Mouse (Mus musculus) MEL (cell line): ENCODE results near the gene Grin2b.

Source experiments
- BHLHE40 ChIP-seq: IDR thresholded peaks from 2 replicates; pipeline ENCODE4 v1.6.1; 2012; ENCODE audit warnings: low read depth, mild to moderate bottlenecking, inconsistent platforms, low read length, improper control_type of control experiment, borderline replicate concordance
- CTCF ChIP-seq, 3 experiments: IDR thresholded peaks in 2 of 3; conservative IDR thresholded peaks in 1 of 3; 2 replicates each; pipeline ENCODE4 v1.5.1; 2011 to 2012; ENCODE audit warnings: low read length in 3 of 3, low read depth in 2 of 3, mild to moderate bottlenecking in 2 of 3, improper control_type of control experiment in 1 of 3, inconsistent platforms in 1 of 3, mixed read lengths in 1 of 3, moderate library complexity in 1 of 3; ENCODE audit not compliant: control insufficient read depth in 1 of 3, insufficient read depth in 1 of 3, poor library complexity in 1 of 3, severe bottlenecking in 1 of 3
- E2F4 ChIP-seq: IDR thresholded peaks from 2 replicates; pipeline ENCODE4 v1.6.1; 2011; ENCODE audit warnings: low read depth, low read length, improper control_type of control experiment, borderline replicate concordance
- EP300 ChIP-seq, 2 experiments: IDR thresholded peaks; 2 replicates each; pipeline ENCODE4 v1.6.1; 2011; ENCODE audit warnings: improper control_type of control experiment in 2 of 2, low read length in 2 of 2, low read depth in 1 of 2, mild to moderate bottlenecking in 1 of 2
- GATA1 ChIP-seq: IDR thresholded peaks from 2 replicates; pipeline ENCODE4 v1.6.1; 2011; ENCODE audit warnings: low read depth, low read length, improper control_type of control experiment
- HCFC1 ChIP-seq: IDR thresholded peaks from 2 replicates; pipeline ENCODE4 v1.6.1; 2012; ENCODE audit warnings: low read depth, mild to moderate bottlenecking, inconsistent platforms, low read length, improper control_type of control experiment, moderate library complexity
- JUND ChIP-seq: IDR thresholded peaks from 2 replicates; pipeline ENCODE4 v1.6.1; 2011; ENCODE audit warnings: low read depth, mild to moderate bottlenecking, improper control_type of control experiment, low read length
- POLR2A ChIP-seq, 2 experiments: IDR thresholded peaks; 2 replicates each; pipeline ENCODE4 v1.6.1; 2011 to 2012; ENCODE audit warnings: low read length in 2 of 2, mild to moderate bottlenecking in 2 of 2, control low read depth in 1 of 2, improper control_type of control experiment in 1 of 2, low read depth in 1 of 2, moderate library complexity in 1 of 2; ENCODE audit not compliant: control insufficient read depth in 1 of 2, insufficient read depth in 1 of 2, poor library complexity in 1 of 2
- SMC3 ChIP-seq: IDR thresholded peaks from 2 replicates; pipeline ENCODE4 v1.6.1; 2011; ENCODE audit warnings: low read depth, low read length, improper control_type of control experiment
- ZKSCAN1 ChIP-seq: IDR thresholded peaks from 2 replicates; pipeline ENCODE4 v1.6.1; 2012; ENCODE audit warnings: low read depth, mild to moderate bottlenecking, inconsistent platforms, low read length, improper control_type of control experiment, moderate library complexity

GRCm38 (mm10) chr6:136165443-136166077 is 7.8 kb downstream of the Grin2b start:
- TF ChIP-seq SMC3 (no peak), CTCF (IDR thresholded peaks at IDR 0.05 in 2 of 3, conservative IDR thresholded peaks at IDR 0.05 in 1 of 3; ENCODE audit: control insufficient read depth in 1 of 3, insufficient read depth in 1 of 3, low read depth in 2 of 3, low read length in 3 of 3, poor library complexity in 1 of 3, severe bottlenecking in 1 of 3) (no peak), EP300 (IDR thresholded peaks at IDR 0.05; ENCODE audit: low read depth in 1 of 2, low read length in 2 of 2) (no peak), GATA1 (no peak), ZKSCAN1 (no peak), POLR2A (IDR thresholded peaks at IDR 0.05; ENCODE audit: control insufficient read depth in 1 of 2, insufficient read depth in 1 of 2, low read depth in 1 of 2, low read length in 2 of 2, poor library complexity in 1 of 2) (no peak), JUND (no peak), BHLHE40 (no peak), HCFC1 (no peak), E2F4 (no peak)
